Mouse (Mus musculus) lung, postnatal 0 days (tissue): ENCODE data around the gene Ccdc42.

Experiments used
- CTCF ChIP-seq: IDR thresholded peaks from 2 replicates; pipeline ENCODE4 v1.5.1; 2016; ENCODE audit warnings: antibody characterized with exemption, mild to moderate bottlenecking
- EP300 ChIP-seq: IDR thresholded peaks from 2 replicates; pipeline ENCODE4 v1.6.1; 2016; ENCODE audit warnings: antibody characterized with exemption, mild to moderate bottlenecking, control low read depth

- peak; percentile 75 for TF ChIP-seq CTCF
- no peak for TF ChIP-seq EP300
Observed at GRCm38 (mm10) chr11:68549597-68549996, 37.2 kb upstream of the Ccdc42 start.
